Mouse (Mus musculus) T-cell, adult 2 months (primary cell): ENCODE results near the gene Lrrc56.

Experiments used
- DNase-seq: peaks from one replicate; pipeline ENCODE4 v3.0.0; 2022; ENCODE audit warnings: low spot score

Gene Lrrc56

GRCm38 (mm10) chr7:141192776-141193347, 1.1 kb upstream of the Lrrc56 start:
- no peak for DNase-seq

GRCm38 (mm10) chr7:141193348-141193856, 555 bp upstream of the Lrrc56 start:
- no peak for DNase-seq

GRCm38 (mm10) chr7:141194409-141194808, 452 bp downstream of the Lrrc56 start:
- no peak for DNase-seq

GRCm38 (mm10) chr7:141194830-141195229, 873 bp downstream of the Lrrc56 start:
- DNase-seq = peak; percentile 91

GRCm38 (mm10) chr7:141195754-141196153, 1.8 kb downstream of the Lrrc56 start:
- no peak for DNase-seq

- DNase-seq = no peak
Observed at GRCm38 (mm10) chr7:141196619-141197282, 2.8 kb downstream of the Lrrc56 start.

- DNase-seq = no peak
Observed at GRCm38 (mm10) chr7:141198121-141198520, 4.2 kb downstream of the Lrrc56 start.

- no peak for DNase-seq
Observed at GRCm38 (mm10) chr7:141204546-141204945, 10.6 kb downstream of the Lrrc56 start.

GRCm38 (mm10) chr7:141205504-141205903, 11.5 kb downstream of the Lrrc56 start:
- no peak for DNase-seq

GRCm38 (mm10) chr7:141206182-141206937, 12.4 kb downstream of the Lrrc56 start:
- DNase-seq = no peak

- DNase-seq = no peak
Observed at GRCm38 (mm10) chr7:141209526-141209925, 15.6 kb downstream of the Lrrc56 start.

GRCm38 (mm10) chr7:141210137-141210536, 16.2 kb downstream of the Lrrc56 start:
- no peak for DNase-seq

GRCm38 (mm10) chr7:141210606-141211131, 16.7 kb downstream of the Lrrc56 start:
- no peak for DNase-seq

GRCm38 (mm10) chr7:141213133-141213532, 19.2 kb downstream of the Lrrc56 start:
- DNase-seq = no peak

- DNase-seq = no peak
Observed at GRCm38 (mm10) chr7:141213605-141214235, 19.8 kb downstream of the Lrrc56 start, which contains the start of gene Lmntd2. TSS of gene Lmntd2 (minus strand) at chr7:141214080.

- no peak for DNase-seq
Observed at GRCm38 (mm10) chr7:141214310-141214709, 20.4 kb downstream of the Lrrc56 start.

GRCm38 (mm10) chr7:141215101-141215879, 21.3 kb downstream of the Lrrc56 start, which contains the start of gene Rassf7:
TSS of gene Rassf7 (plus strand) at chr7:141215860.
- peak; percentile 96 for DNase-seq

GRCm38 (mm10) chr7:141215880-141216733, 22.1 kb downstream of the Lrrc56 start:
- DNase-seq = no peak

GRCm38 (mm10) chr7:141216894-141217293, 22.9 kb downstream of the Lrrc56 start:
- no peak for DNase-seq

GRCm38 (mm10) chr7:141217343-141218013, 23.5 kb downstream of the Lrrc56 start:
- no peak for DNase-seq
